ENCODE assay signal across 26 mouse cellular contexts in genomic region chr16:25954614-25955013, GRCm38 (mm10).
DNase-seq lines count a peak whose midpoint lies in the region; ATAC-seq and TF ChIP-seq lines count a peak whose summit lies in the region.
"Had no signal": no experiment of that assay in that cellular context is flagged by ENCODE, and none has a peak within 500 bp of the region (broad histone marks: within the 10 kb centered on the region; RNA-seq: fewer than 3 reads in every experiment).

No protein-coding gene starts in this region.

- no peak overlapping the region for H3K9ac ChIP-seq in embryonic facial prominence, embryonic 11.5 days (replicated peaks; ENCODE audit: low read length)
- H3K9ac ChIP-seq in lung, postnatal 0 days (replicated peaks; ENCODE audit: low read depth): no peak overlapping the region
- no peak overlapping the region for H3K9ac ChIP-seq in limb, embryonic 15.5 days
- H3K9ac ChIP-seq in hindbrain, embryonic 13.5 days: no peak overlapping the region
- H3K9ac ChIP-seq: forebrain, postnatal 0 days; heart, embryonic 12.5 days; heart, embryonic 15.5 days; hindbrain, embryonic 14.5 days had no signal

- no peak overlapping the region for H3K4me2 ChIP-seq in embryonic facial prominence, embryonic 11.5 days (ENCODE audit: low read depth, low read length)
- no peak overlapping the region for H3K4me2 ChIP-seq in lung, postnatal 0 days (replicated peaks; ENCODE audit: low read depth, low read length)
- H3K4me2 ChIP-seq in limb, embryonic 15.5 days: no peak overlapping the region
- H3K4me2 ChIP-seq in hindbrain, embryonic 13.5 days: no peak overlapping the region
- H3K4me2 ChIP-seq: heart, embryonic 12.5 days; heart, embryonic 15.5 days; hindbrain, embryonic 14.5 days had no signal

- H3K4me3 ChIP-seq in embryonic facial prominence, embryonic 11.5 days (ENCODE audit: low read depth, low read length): no peak overlapping the region
- no peak overlapping the region for H3K4me3 ChIP-seq in embryonic facial prominence, embryonic 10.5 days
- no peak overlapping the region for H3K4me3 ChIP-seq in lung, postnatal 0 days (ENCODE audit: low read depth, low read length)
- H3K4me3 ChIP-seq in limb, embryonic 15.5 days: no peak overlapping the region
- H3K4me3 ChIP-seq in hindbrain, embryonic 13.5 days: no peak overlapping the region
- H3K4me3 ChIP-seq: heart, embryonic 12.5 days; heart, embryonic 15.5 days; hindbrain, embryonic 10.5 days had no signal

- 58% methylated on average over 3 of the region's 3 CpGs for WGBS in embryonic facial prominence, embryonic 11.5 days
- WGBS in embryonic facial prominence, embryonic 10.5 days: 71% methylated on average over 3 of the region's 3 CpGs
- WGBS in lung, postnatal 0 days: 65% methylated on average over 3 of the region's 3 CpGs
- 38% methylated on average over 3 of the region's 3 CpGs for whole genome bisulfite sequencing in limb, embryonic 15.5 days
- 93% methylated on average over 3 of the region's 3 CpGs for whole genome bisulfite sequencing in hindbrain, embryonic 13.5 days

- no peak for TF ChIP-seq CTCF in lung, postnatal 0 days (IDR thresholded peaks at IDR 0.05)

- TF ChIP-seq EP300 in lung, postnatal 0 days (IDR thresholded peaks at IDR 0.05): no peak

- ATAC-seq in embryonic facial prominence, embryonic 11.5 days (replicated peaks; ENCODE audit: insufficient number of reproducible peaks, low FRiP score, low TSS enrichment, low read depth): no peak
- ATAC-seq in lung, postnatal 0 days: peak; percentile 50; the same call in 1 of the 2 replicates
- ATAC-seq in limb, embryonic 15.5 days (ENCODE audit: insufficient number of reproducible peaks, low FRiP score, low TSS enrichment, low read depth): no peak
- no peak for ATAC-seq in hindbrain, embryonic 13.5 days (ENCODE audit: low FRiP score)
- ATAC-seq: activated CD4-positive, CD25-positive, alpha-beta regulatory T cell, adult 4 months; forebrain, embryonic 14.5 days; forebrain, postnatal 0 days; hindbrain, postnatal 0 days; inflammation-experienced regulatory T-cells, adult 6 months had no signal

- no peaks in the 10 kb centered on the region for H3K9me3 ChIP-seq in embryonic facial prominence, embryonic 11.5 days (replicated peaks; ENCODE audit: control insufficient read depth, low read length)
- no peaks in the 10 kb centered on the region for H3K9me3 ChIP-seq in embryonic facial prominence, embryonic 10.5 days
- no peaks in the 10 kb centered on the region for H3K9me3 ChIP-seq in lung, postnatal 0 days (ENCODE audit: low read length)
- no peaks in the 10 kb centered on the region for H3K9me3 ChIP-seq in limb, embryonic 15.5 days
- H3K9me3 ChIP-seq in hindbrain, embryonic 13.5 days: no peaks in the 10 kb centered on the region
- H3K9me3 ChIP-seq: heart, embryonic 12.5 days; heart, embryonic 15.5 days; hindbrain, embryonic 10.5 days had no signal

- H3K27ac ChIP-seq in embryonic facial prominence, embryonic 11.5 days (replicated peaks; ENCODE audit: low read depth, low read length): no peak overlapping the region
- no peak overlapping the region for H3K27ac ChIP-seq in embryonic facial prominence, embryonic 10.5 days (replicated peaks)
- no peak overlapping the region for H3K27ac ChIP-seq in lung, postnatal 0 days (ENCODE audit: low read length)
- peak overlapping the region; percentile 81 for H3K27ac ChIP-seq in limb, embryonic 15.5 days
- H3K27ac ChIP-seq in hindbrain, embryonic 13.5 days: no peak overlapping the region
- H3K27ac ChIP-seq: heart, embryonic 15.5 days; hindbrain, embryonic 10.5 days; hindbrain, embryonic 14.5 days; hindbrain, postnatal 0 days had no signal

- no peaks in the 10 kb centered on the region for H3K36me3 ChIP-seq in embryonic facial prominence, embryonic 11.5 days (replicated peaks; ENCODE audit: control insufficient read depth, insufficient read depth, low read depth, low read length)
- no peaks in the 10 kb centered on the region for H3K36me3 ChIP-seq in embryonic facial prominence, embryonic 10.5 days (replicated peaks)
- no peaks in the 10 kb centered on the region for H3K36me3 ChIP-seq in lung, postnatal 0 days (ENCODE audit: insufficient read depth, low read length)
- H3K36me3 ChIP-seq in limb, embryonic 15.5 days: no peaks in the 10 kb centered on the region
- H3K36me3 ChIP-seq in hindbrain, embryonic 13.5 days: no peaks in the 10 kb centered on the region
- H3K36me3 ChIP-seq: heart, embryonic 15.5 days; hindbrain, embryonic 10.5 days had no signal

- no peaks in the 10 kb centered on the region for H3K4me1 ChIP-seq in embryonic facial prominence, embryonic 11.5 days (ENCODE audit: control insufficient read depth, insufficient read depth, low read length)
- H3K4me1 ChIP-seq in embryonic facial prominence, embryonic 10.5 days: peaks cover 10% of the 10 kb centered on the region; the same call in 1 of the 2 replicates
- H3K4me1 ChIP-seq in lung, postnatal 0 days (ENCODE audit: insufficient read depth, low read depth, low read length): no peaks in the 10 kb centered on the region; the same call in 1 of the 2 replicates
- peaks cover 3% of the 10 kb centered on the region; the same call in 1 of the 2 replicates for H3K4me1 ChIP-seq in limb, embryonic 15.5 days
- no peaks in the 10 kb centered on the region for H3K4me1 ChIP-seq in hindbrain, embryonic 13.5 days (replicated peaks)
- H3K4me1 ChIP-seq: heart, embryonic 12.5 days; heart, embryonic 15.5 days; hindbrain, embryonic 10.5 days had no signal

- peak; percentile 4 for DNase-seq in embryonic facial prominence, embryonic 11.5 days (ENCODE audit: low spot score)
- no peak for DNase-seq in embryonic facial prominence, embryonic 10.5 days (ENCODE audit: low spot score)
- DNase-seq in lung, postnatal 0 days (ENCODE audit: low spot score): no peak
- no peak for DNase-seq in lung, postnatal 36 days
- peak; percentile 32 for DNase-seq in forelimb bud, embryonic 11.5 days (ENCODE audit: low read depth, low spot score)
- DNase-seq in testis, postnatal 14 days (ENCODE audit: low spot score): no peak
- DNase-seq: adrenal gland, adult 8-10 months; adrenal gland, postnatal 25 days; cerebellum, adult 11-12 months; cerebellum, adult 9-10 months; cerebellum, postnatal 25 days; forebrain, postnatal 0 days; gastrocnemius, postnatal 25 days; heart, adult 18-20 months; heart, postnatal 10 days; heart, postnatal 36 days had no signal

- no peaks in the 10 kb centered on the region for H3K27me3 ChIP-seq in embryonic facial prominence, embryonic 11.5 days (ENCODE audit: control insufficient read depth, insufficient read depth, low read length)
- no peaks in the 10 kb centered on the region for H3K27me3 ChIP-seq in embryonic facial prominence, embryonic 10.5 days (replicated peaks; ENCODE audit: low read depth, poor library complexity, severe bottlenecking)
- no peaks in the 10 kb centered on the region for H3K27me3 ChIP-seq in lung, postnatal 0 days (replicated peaks; ENCODE audit: insufficient read depth, low read length)
- no peaks in the 10 kb centered on the region for H3K27me3 ChIP-seq in limb, embryonic 15.5 days
- no peaks in the 10 kb centered on the region for H3K27me3 ChIP-seq in hindbrain, embryonic 13.5 days
- H3K27me3 ChIP-seq: heart, embryonic 12.5 days; heart, embryonic 15.5 days had no signal

Comparison
In these comparisons a context has a peak if more than half of its experiments do, and no peak if none do; other contexts are left out.
1. DNase-seq: peak in embryonic facial prominence, embryonic 11.5 days (single experiment) and forelimb bud, embryonic 11.5 days (single experiment); none in embryonic facial prominence, embryonic 10.5 days (single experiment), lung, postnatal 0 days (single experiment), lung, postnatal 36 days (single experiment) and testis, postnatal 14 days (single experiment).